Mouse (Mus musculus): ENCODE measurements around the gene Gm20532. TPM values are rescaled to one million over a fixed set of nuclear protein-coding genes. Genes with fewer than 3 reads are reported as not detected.

Gm20532 gene
- polyA plus RNA-seq, 2 experiments = not detected

GRCm38 (mm10) chr2:26591416-26591815 lies 5.0 kb downstream of the Gm20532 start:
- no peaks in the 10 kb centered on the region for H3K9me3 ChIP-seq (ENCODE audit: control insufficient read depth, low read length)
- H3K36me3 ChIP-seq (replicated peaks; ENCODE audit: control insufficient read depth, insufficient read depth, low read depth) = no peaks in the 10 kb centered on the region; the same call in 1 of the 2 replicates
- TF ChIP-seq CTCF (IDR thresholded peaks at IDR 0.05; ENCODE audit: low read depth) = no peak
- TF ChIP-seq EP300 (IDR thresholded peaks at IDR 0.05; ENCODE audit: low read depth) = no peak
- 77% methylated on average over 12 of the region's 12 CpGs for WGBS (ENCODE audit: insufficient replicate concordance)
- peaks cover 2 to 17% of the 10 kb centered on the region in 2 experiments; a peak in 2 of 4 replicates for H3K4me1 ChIP-seq (replicated peaks; ENCODE audit: control insufficient read depth in 2 of 2, insufficient read depth in 2 of 2, low read length in 1 of 2)
- no peak overlapping the region for H3K9ac ChIP-seq (replicated peaks)
- DNase-seq (ENCODE audit: low read depth in 3 of 3, low spot score in 3 of 3) (no peak), ATAC-seq (ENCODE audit: insufficient read depth) (no peak)
- H3K27ac ChIP-seq = no peak overlapping the region
- H3K4me3 ChIP-seq (ENCODE audit: insufficient read depth in 1 of 2, low read depth in 2 of 2, low read length in 2 of 2) = no peak overlapping the region
- H3K27me3 ChIP-seq (ENCODE audit: control insufficient read depth, insufficient read depth, low read length) = no peaks in the 10 kb centered on the region
- no peak overlapping the region for H3K4me2 ChIP-seq (ENCODE audit: low read depth)

- Histone ChIP-seq H3K4me2 (ENCODE audit: low read depth) (no peak overlapping the region), H3K27me3 (ENCODE audit: control insufficient read depth, insufficient read depth, low read length) (no peaks in the 10 kb centered on the region), H3K4me1 (replicated peaks; ENCODE audit: control insufficient read depth in 2 of 2, insufficient read depth in 2 of 2, low read length in 1 of 2) (peaks cover 0 to 10% of the 10 kb centered on the region in 2 experiments; a peak in 2 of 4 replicates), H3K9ac (replicated peaks) (no peak overlapping the region), H3K9me3 (ENCODE audit: control insufficient read depth, low read length) (no peaks in the 10 kb centered on the region), H3K4me3 (ENCODE audit: insufficient read depth in 1 of 2, low read depth in 2 of 2, low read length in 2 of 2) (no peak overlapping the region), H3K36me3 (replicated peaks; ENCODE audit: control insufficient read depth, insufficient read depth, low read depth) (no peaks in the 10 kb centered on the region; the same call in 1 of the 2 replicates), H3K27ac (no peak overlapping the region)
- ATAC-seq (ENCODE audit: insufficient read depth) = peak; percentile 4; the same call in 1 of the 2 replicates
- WGBS (ENCODE audit: insufficient replicate concordance) = 50% methylated on average over 9 of the region's 9 CpGs
- TF ChIP-seq CTCF (IDR thresholded peaks at IDR 0.05; ENCODE audit: low read depth) (no peak), EP300 (IDR thresholded peaks at IDR 0.05; ENCODE audit: low read depth) (no peak)
- no peak for DNase-seq (ENCODE audit: low read depth in 3 of 3, low spot score in 3 of 3)
Measured at GRCm38 (mm10) chr2:26593211-26594021, 7.0 kb downstream of the Gm20532 start.

- ATAC-seq (ENCODE audit: insufficient read depth) (peak; percentile 42), DNase-seq (ENCODE audit: low read depth in 3 of 3, low spot score in 3 of 3) (no peak)
- peak; percentile 70 for TF ChIP-seq CTCF (IDR thresholded peaks at IDR 0.05; ENCODE audit: low read depth)
- TF ChIP-seq EP300 (IDR thresholded peaks at IDR 0.05; ENCODE audit: low read depth) = no peak
- no peak overlapping the region for H3K9ac ChIP-seq (replicated peaks)
- no peaks in the 10 kb centered on the region for H3K27me3 ChIP-seq (ENCODE audit: control insufficient read depth, insufficient read depth, low read length)
- H3K4me3 ChIP-seq (ENCODE audit: insufficient read depth in 1 of 2, low read depth in 2 of 2, low read length in 2 of 2) = no peak overlapping the region
- H3K4me1 ChIP-seq (replicated peaks; ENCODE audit: control insufficient read depth in 2 of 2, insufficient read depth in 2 of 2, low read length in 1 of 2) = peaks cover 0 to 12% of the 10 kb centered on the region in 2 experiments; a peak in 2 of 4 replicates
- no peaks in the 10 kb centered on the region for H3K9me3 ChIP-seq (ENCODE audit: control insufficient read depth, low read length)
- 37% methylated on average over 9 of the region's 9 CpGs for WGBS (ENCODE audit: insufficient replicate concordance)
- H3K27ac ChIP-seq = no peak overlapping the region
- no peak overlapping the region for H3K4me2 ChIP-seq (ENCODE audit: low read depth)
- H3K36me3 ChIP-seq (replicated peaks; ENCODE audit: control insufficient read depth, insufficient read depth, low read depth) = no peaks in the 10 kb centered on the region; the same call in 1 of the 2 replicates
Measured at GRCm38 (mm10) chr2:26594022-26594346, 7.5 kb downstream of the Gm20532 start.

GRCm38 (mm10) chr2:26594461-26594933 lies 8.1 kb downstream of the Gm20532 start:
- H3K4me2 ChIP-seq (ENCODE audit: low read depth) = no peak overlapping the region
- 62% methylated on average over 7 of the region's 7 CpGs for WGBS (ENCODE audit: insufficient replicate concordance)

More at GRCm38 (mm10) chr2:26594461-26594933, 8.1 kb downstream of the Gm20532 start:
- Histone ChIP-seq H3K9me3 (ENCODE audit: control insufficient read depth, low read length) (no peaks in the 10 kb centered on the region), H3K27me3 (ENCODE audit: control insufficient read depth, insufficient read depth, low read length) (no peaks in the 10 kb centered on the region), H3K9ac (replicated peaks) (no peak overlapping the region), H3K36me3 (replicated peaks; ENCODE audit: control insufficient read depth, insufficient read depth, low read depth) (no peaks in the 10 kb centered on the region; the same call in 1 of the 2 replicates), H3K27ac (no peak overlapping the region), H3K4me3 (ENCODE audit: insufficient read depth in 1 of 2, low read depth in 2 of 2, low read length in 2 of 2) (no peak overlapping the region), H3K4me1 (replicated peaks; ENCODE audit: control insufficient read depth in 2 of 2, insufficient read depth in 2 of 2, low read length in 1 of 2) (peaks cover 0 to 16% of the 10 kb centered on the region in 2 experiments; a peak in 2 of 4 replicates)
- DNase-seq (ENCODE audit: low read depth in 3 of 3, low spot score in 3 of 3) (no peak), ATAC-seq (ENCODE audit: insufficient read depth) (peak; percentile 14; the same call in 1 of the 2 replicates)
- no peak for TF ChIP-seq EP300 (IDR thresholded peaks at IDR 0.05; ENCODE audit: low read depth)
- TF ChIP-seq CTCF (IDR thresholded peaks at IDR 0.05; ENCODE audit: low read depth) = no peak
